Mouse (Mus musculus) spleen, adult 2 months (tissue): ENCODE data around the gene Hoxd10.

Experiments used
- CTCF ChIP-seq: fragments of 200-500 bp; IDR thresholded peaks from 2 replicates; pipeline ENCODE4 v1.5.1; 2011; ENCODE audit warnings: mild to moderate bottlenecking, inconsistent platforms; ENCODE audit not compliant: insufficient read depth, insufficient read length, insufficient replicate concordance; ENCODE audit errors: extremely low read depth
- POLR2A ChIP-seq: fragments of 200-500 bp; IDR thresholded peaks from 2 replicates; pipeline ENCODE4 v1.6.1; 2011; ENCODE audit warnings: low read depth, low read length, inconsistent platforms

GRCm38 (mm10) chr2:74674881-74675665 is 16.7 kb upstream of the Hoxd10 start, which contains the start of gene Hoxd12:
- TF ChIP-seq CTCF (no peak), POLR2A (no peak)
